Mouse (Mus musculus) stomach, postnatal 0 days (tissue): ENCODE data around the gene Scube1.
A peak's percentile ranks its signal among the peaks of the same experiment; 100 is the strongest.

Source experiments
- CTCF ChIP-seq: IDR thresholded peaks from 2 replicates; pipeline ENCODE4 v1.5.1; 2016; ENCODE audit warnings: antibody characterized with exemption, low read depth, mild to moderate bottlenecking, moderate library complexity
- EP300 ChIP-seq: optimal IDR thresholded peaks from 2 replicates; pipeline ENCODE3; 2016; ENCODE audit warnings: antibody characterized with exemption

- TF ChIP-seq CTCF (peak; percentile 26; the same call in 1 of the 2 replicates), EP300 (no peak)
Observed at GRCm38 (mm10) chr15:83594513-83595363, 130.1 kb downstream of the Scube1 start, which contains the start of gene Ttll12.
